Mouse (Mus musculus) layer of hippocampus, postnatal 14 days (tissue): ENCODE measurements around the gene Arrdc1. TPM values are rescaled to one million over a fixed set of nuclear protein-coding genes. Genes with fewer than 3 reads are reported as not detected.
A peak's percentile ranks its signal among the peaks of the same experiment; 100 is the strongest.
"Not testable (repeated sequence)": the region's sequence is repeated elsewhere in the genome, so short reads cannot be mapped to it uniquely, and the experiment has no call there.

Source experiments
- DNase-seq, 2 experiments: peaks; one replicate each; pipeline ENCODE4 v3.0.0; 2021 to 2022; ENCODE audit warnings: low spot score in 2 of 2, mixed read lengths in 1 of 2
- long read RNA-seq, 2 experiments: library from polyadenylated mRNA; stranded (forward); transcript quantifications; one replicate each; pipeline ENCODE4 v2.0.0; 2021
- total RNA-seq, 2 experiments: library from RNA; stranded (reverse); gene quantifications; 2 replicates each; pipeline ENCODE4 v1.2.3; 2021

Arrdc1 gene
- 10 to 100 TPM; 16.5 to 17.5 TPM for total RNA-seq
- long read RNA-seq, experiment 1, partial matches to known transcripts: 0 of 7 reads
- long read RNA-seq, experiment 1, other reads (novel, unspliced or antisense): 7 of 7 reads
- long read RNA-seq, experiment 2, partial matches to known transcripts: 1 of 7 reads
- long read RNA-seq, experiment 2, other reads (novel, unspliced or antisense): 4 of 7 reads

DNA sequence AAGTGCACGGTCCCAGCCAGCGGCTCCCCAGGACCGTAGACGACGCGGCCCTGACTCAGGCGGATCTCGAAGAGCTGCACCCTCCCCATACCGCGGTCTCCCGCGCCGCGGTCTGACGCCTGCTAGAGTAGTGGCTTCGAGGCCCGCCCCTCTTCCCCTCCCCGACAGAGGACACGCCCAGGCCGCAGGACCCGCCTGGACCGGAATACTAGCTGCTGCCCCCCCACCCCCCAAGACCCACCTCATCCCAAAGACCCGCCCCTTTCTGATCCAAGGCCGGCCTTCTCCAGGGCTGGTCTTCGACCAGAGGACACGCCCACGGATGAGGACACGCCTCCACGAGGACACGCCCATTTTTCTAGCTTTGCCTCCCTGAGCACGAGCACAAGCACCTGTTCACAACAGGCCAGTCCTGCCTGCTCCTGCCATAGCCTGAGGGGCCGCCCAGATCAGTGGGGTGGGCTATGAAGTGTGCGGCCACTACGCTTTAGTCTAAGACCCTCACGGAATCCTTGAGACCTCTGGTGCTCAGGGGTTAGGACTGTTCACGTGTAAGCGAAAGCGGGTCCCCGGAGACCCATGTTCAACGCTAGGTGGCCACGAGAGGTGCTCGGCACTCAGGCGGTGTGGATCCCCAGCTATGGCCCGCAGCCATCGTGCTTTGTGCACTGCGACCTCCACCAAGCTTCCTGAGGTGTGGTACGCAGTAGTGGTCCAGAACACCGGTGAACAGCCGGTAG lies at the start of gene Arrdc1:
TSS of gene Arrdc1 (minus strand) at position 196 of the 740 bp plus-strand sequence.
- peak; percentile 76 to 90 for DNase-seq

DNA sequence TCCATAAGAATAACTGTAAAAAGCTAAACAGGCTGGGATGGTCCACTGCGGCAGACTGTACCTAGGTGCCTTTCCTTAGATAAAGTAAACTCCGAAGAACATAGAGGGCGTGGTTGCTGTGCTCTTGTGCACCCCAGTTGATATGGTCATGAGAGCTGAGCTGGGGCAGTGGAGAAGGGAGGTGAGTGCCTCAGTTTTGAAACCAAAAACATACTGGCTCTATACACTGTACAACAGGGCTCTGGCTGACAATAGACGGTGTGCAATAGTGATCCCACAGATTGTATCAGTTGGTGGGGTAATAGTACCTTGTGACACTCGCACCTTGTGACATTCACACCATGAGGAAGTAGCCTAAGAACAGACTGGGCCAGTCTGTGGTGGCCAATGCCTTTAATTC lies 41.9 kb upstream of the Arrdc1 start:
- DNase-seq: no peak

DNA sequence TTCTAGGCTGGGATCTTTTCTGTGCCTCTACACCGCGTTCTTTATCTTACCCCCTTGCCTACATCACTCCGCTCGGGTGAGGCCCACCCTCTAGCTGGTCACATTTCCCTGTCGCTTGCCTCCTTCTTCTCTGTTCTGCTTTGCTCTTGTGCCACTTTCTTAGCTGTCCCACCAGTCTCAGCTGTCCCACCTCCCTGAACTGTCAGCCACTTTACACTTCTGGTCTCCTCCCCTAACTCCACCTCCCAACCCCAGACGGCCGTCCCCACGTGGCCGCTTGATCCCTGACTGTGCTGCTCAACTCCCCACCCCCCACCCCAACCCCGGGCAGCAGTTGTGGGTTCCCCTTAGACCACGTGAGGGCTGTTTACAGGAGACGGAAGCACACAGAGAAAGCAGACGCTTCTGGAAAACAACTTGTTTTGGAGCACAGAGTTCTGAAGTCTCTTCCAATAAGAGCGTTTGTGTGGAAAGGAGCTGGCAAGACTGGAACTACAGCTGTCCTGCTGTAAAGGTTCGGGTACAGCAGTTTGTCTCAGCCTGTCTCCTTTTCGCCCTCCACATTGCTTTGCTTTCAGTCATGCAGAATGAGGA lies 40.7 kb upstream of the Arrdc1 start, which contains the start of gene Pnpla7:
TSS of gene Pnpla7 (plus strand) at position 330 of the 594 bp plus-strand sequence.
- peak; percentile 50 to 79 for DNase-seq

DNA sequence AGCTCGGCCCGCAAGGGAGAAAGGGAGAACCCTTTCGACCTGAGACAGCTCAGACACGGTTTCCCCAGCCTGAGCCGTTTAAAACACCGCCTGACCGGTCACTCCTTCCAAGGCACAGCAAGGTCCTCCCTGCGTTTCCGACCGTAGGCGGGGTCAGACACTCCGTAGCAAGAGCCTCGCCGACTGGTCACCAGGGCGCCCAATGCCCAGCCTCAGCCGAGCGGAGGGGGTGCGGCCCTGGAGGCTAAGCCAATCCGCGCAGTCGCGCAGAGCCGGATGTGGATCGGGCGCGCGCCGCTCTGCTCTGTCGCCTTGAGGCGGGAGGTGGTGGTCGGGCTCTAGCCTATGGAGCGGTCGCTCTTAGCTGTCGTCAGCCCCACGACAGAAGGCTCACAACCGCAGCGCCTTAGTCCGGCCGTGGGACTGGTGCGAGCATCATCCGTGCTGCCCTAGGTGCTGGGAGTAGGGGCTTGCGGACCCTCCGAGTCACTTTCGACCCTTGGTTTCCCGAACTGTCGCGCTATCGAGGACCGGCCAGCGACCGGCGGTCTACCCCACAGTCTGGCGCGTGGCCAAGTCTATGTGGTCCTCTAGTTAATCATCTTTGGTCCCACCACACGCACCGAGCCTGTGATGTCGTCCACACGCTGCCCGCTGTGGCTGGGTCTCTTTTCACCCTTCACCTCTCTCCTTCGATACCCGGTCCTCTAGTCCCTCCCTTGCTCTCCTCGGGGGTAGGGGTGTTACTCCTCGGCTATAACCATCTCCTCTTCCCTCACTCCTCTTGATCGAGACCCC lies 40.1 kb upstream of the Arrdc1 start, which contains the start of gene Mrpl41:
TSS of gene Mrpl41 (minus strand) at position 193 of the 798 bp plus-strand sequence.
- peak; percentile 93 to 98 for DNase-seq

DNA sequence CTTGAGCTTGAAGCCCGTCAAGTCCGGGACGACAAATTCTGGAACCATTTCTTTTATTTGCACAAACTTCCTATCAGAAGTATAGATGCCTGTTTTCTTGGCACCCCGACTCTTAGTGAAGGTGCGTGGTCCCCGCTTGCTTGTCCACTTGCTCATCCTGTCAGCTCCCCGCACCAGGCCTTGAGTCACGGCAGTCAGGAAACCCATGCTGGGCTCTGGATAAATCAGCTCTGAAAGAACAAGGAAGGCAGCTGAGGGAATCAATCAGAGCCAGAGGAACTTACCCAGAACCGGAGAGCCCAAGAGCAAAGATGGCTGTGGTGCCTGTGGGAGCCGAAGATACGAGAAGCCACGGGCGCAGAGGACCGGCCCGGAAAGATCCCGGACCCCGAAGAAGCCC lies 39.4 kb upstream of the Arrdc1 start:
- not testable (repeated sequence) for DNase-seq

DNA sequence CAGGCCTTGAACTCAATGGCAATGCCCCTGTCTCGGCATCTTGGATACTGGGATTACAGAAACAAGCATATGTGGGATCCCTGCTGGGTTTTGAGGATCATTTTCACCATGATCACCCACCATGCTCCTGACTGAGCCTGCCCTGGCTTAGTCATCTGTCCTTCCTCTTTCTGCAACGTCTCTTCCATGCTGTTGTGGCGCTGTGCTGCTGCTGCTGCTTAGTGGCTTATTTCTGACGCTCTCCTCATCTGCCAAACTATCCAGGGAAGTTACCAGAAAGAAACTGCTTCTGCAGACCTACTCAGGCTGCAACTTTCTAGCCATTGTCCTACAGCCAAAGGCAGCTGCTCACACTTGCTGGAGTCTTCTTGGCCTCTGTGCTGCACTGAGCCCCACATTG lies 35.3 kb upstream of the Arrdc1 start:
- no peak for DNase-seq

DNA sequence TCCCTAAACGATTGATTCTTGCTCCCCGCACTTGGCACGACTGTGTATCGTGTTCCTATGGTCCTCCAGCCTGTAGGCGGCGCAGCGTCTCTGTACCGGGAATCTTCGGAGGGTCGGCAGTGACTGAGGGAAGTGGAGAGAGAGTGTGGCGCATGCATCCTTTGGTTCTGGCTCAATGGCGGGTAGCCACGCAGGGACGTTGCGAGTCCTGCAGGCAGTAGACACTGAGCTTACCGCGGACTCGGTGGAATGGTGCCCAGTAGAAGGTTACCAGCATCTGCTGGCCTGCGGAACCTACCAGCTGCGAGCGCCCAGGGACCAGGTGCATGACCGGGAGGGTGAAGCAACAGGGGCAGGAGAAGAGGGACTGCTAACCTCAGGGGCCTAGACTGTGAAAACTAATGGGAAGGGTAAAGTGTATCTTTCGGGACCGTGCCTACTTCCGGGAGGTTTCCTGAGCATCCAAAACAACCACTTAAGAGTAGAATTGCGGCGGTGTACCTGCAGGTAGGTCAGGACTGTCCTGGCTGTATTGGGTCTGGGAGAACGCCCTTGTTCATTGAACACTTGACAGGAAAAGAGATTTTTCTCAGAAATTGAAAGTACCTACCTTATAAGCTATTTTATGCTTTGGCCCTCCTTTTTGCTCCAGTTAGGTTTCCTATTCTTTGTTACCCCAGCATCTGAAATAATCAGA lies 27.4 kb upstream of the Arrdc1 start, which contains the start of gene Dph7:
TSS of gene Dph7 (plus strand) at position 97 of the 697 bp plus-strand sequence.
- peak; percentile 86 to 93 for DNase-seq

DNA sequence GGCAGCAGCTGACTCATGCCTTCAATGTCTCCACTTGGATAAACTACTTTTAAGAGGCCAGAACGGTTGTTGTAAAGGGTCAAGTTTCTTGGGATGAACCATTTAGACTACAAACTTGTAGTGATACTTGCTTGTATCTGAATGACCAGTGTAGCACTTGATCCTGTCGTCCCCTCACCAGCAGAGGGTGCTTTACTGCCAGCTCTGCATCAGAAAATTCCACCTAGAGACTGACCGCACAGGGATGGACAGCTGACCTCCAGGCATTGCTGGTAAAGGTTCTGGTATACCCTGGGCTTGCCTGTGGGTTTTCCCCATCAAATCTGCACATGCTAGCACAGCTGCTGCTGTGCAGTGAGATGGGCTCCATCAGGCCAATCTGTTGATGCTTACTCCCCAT lies 25.9 kb upstream of the Arrdc1 start:
- no peak for DNase-seq

DNA sequence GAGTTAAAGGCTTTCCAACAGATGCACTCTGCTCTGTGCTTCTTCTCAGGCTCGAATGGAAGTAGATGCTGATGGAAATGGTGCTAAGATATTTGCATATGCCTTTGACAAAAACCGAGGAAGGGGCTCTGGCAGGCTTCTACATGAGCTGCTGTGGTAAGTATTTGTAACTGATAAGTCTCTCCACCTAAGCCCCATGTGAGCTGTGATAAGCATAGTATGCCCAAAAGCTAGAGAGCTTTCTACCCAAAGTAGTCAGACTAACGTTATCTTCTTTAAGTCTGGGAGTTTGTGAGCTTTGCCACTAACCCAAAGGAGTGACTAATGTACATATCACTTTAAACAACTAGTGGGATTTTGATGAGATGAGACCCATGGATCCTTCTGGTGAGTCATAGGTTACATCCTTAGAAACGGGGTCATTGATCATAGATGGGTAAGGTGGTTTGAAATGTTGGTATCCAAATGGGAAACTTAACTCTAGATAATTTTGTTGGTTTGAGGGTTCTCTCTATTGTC lies 17.5 kb upstream of the Arrdc1 start:
- no peak for DNase-seq

DNA sequence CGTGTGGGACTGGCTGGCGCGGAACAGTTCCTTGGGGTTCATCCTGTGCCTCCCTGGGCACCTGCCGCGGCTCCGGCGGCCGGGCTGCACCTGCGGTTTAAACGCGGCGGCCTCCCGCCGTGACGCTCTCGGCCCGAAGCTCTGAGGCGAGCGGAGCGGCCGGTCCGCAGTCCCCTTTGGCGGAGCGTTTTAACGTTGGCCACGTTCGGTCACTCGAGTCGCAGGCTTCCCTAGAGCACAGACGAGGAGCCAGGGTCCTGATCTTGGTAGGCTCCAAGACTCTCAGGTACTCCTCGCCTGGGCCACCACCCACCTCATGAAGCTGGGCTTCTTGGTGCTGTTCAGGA lies 15.1 kb upstream of the Arrdc1 start:
- DNase-seq: no peak

DNA sequence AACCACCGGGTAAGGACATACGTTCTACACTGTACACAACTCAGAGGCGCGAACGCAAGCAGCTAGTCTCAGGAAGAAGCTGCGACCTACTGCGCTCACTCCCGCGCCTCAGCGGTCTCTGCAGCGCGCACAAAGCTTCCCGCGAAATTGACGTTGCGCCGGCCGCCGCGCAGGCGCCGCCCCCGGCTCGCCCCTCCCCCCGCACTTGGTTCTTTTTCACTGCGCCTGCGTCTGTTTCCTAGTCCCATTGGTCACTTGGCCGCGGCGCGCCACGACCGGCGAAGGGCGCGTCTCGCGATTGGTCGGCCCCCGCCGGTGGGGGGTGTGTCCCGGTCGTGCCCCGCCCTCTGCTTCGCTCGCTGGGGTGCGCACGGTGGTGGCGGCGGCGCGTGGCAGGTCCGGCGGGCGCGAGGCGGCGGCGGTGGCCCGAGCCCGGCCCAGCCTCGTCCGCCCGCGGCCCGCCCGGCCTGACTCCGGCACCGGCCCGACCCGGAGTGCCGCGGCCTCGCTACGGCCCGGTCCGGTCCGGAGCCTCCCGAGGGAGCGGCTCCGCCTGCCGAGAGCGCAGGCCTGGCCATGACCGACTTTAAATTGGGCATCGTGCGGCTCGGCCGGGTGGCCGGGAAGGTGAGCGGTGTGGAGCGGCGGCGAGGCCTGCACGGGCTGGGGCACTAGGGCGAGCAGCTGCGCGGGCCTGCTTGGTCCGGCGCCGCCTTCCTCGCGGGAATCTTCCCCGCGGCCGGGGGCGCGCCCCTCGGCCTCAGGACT lies 14.6 kb upstream of the Arrdc1 start, which contains the start of gene Zmynd19:
TSS of gene Zmynd19 (plus strand) at position 372 of the 768 bp plus-strand sequence.
- DNase-seq: peak; percentile 96 to 98

DNA sequence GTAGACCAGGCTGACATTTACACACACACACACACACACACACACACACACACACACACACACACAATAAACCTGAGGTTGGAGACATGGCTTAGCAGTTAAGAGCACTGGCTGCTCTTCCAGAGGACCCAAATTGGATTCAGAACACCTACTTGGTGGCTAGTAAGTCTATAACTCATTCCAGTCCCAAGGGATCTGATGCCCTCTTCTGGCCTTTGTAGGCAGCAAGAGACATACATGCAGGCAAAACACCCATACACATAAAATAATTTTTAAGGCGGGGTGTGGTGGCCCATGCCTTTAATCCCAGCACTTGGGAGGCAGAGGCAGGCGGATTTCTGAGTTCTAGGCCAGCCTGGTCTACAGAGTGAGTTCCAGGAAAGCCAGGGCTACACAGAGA lies 9.3 kb upstream of the Arrdc1 start:
- not testable (repeated sequence) for DNase-seq

DNA sequence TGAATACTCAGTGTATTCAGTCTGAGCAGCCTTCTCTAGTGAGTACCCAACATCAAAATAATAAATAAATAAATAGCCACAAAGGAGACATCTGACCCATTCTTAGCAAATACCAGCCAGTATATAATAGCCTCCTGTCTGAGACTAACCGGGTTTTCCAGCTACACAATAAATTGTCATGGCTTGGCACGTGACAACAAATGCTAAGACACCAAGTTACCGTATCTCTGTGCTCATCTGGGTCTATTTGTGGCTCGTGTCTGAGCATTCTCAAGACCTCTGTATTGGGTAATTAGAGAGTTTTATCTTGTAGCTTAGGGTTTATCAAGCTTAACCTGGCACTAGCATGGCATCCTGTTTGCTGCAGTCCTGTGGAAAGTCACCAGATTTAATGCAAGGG lies 7.0 kb upstream of the Arrdc1 start:
- no peak for DNase-seq

DNA sequence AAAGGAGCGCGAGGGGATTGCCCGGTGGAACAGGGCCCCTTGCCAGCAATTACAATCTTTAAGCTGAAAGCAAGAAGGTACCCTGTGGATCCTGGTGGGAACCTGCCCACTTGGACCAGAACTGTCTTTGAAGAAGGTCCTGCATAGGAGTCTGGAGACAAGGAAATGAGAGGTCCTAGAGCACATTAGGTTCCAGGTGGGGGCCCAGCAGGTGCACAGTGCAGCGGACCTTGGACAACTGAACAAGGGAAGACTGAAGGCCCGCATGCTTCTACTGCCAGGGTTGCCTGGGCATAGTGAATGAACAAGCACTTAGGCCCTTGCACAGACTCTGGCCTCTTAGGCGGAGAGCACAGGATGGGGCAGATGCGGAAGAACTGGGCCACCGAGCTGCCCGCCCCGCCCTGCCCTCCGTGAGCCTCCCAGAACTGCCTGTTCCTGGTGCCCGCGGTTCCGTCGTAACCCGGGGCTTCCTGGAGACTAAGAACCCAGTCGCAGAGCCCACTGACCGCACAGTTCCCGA lies 550 bp downstream of the Arrdc1 start:
- peak in 1 of 2 experiments; percentile 8 for DNase-seq

DNA sequence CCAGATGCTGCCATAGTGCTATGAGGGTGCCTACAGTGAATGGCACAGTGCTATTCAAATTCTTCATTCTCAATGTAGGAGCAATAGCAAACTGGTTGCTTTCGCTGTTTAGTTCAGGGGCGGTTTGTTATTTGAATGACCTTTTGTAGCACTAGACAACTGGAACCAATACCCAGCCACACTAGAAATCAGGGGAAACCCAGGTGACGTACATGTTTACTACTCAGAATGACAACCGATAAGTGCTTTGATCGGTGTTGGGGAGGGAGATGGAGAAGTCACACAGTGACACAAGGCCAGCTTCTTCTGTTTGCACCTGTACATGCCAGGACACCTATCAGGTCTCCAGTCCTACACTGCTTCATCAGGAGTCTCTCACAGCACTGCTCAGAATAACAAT lies 5.5 kb downstream of the Arrdc1 start:
- DNase-seq: no peak

DNA sequence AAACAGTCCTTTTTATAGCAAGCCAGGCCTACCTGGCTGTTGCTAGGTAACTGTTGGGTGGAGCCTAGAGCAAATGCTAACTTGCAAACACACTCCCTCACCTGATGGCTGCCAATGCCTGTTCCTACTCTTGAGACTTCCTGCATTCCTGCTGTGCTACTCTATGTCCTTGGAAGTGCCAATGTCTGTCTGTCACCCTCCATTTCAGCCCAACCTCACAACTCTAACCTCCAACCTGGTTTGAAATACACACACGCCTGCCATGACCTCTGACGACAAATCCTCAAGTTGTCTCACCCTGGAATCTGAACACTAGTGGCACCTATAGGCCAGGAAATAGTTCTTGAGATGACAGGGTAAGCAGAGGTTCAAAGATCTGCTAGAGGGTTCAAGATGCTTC lies 5.9 kb downstream of the Arrdc1 start:
- no peak for DNase-seq

DNA sequence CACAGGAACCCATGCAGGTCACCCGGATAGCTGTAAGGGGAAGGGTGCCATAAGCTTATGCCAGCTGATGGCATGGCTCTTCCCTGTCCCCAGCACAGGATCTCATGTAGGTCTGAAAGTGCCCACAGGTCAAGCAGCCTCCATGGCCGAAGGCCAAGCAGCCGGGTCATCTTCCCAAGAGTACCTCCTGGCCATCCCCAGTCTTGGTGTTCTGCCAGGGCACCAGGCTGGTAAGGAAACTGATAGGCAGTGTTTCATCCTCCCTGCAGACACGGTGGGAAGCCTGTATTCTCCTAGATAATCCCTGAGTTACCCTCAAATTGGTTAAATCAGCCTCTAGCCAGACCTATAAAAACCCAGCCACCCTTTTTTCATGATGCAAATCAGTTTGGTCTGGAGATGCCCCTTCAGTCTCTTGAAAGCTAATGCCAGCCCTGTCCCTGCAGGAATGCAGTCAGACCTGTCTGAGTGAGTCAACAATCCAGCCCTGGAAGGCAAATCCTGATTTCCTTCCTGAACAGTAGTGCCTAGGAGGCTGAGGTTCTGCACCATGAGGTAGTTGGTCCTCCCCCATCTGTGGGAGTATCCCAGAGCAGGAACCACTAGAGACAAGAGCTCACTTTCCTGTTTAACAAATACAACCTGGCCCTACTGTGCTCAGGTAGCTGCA lies 7.1 kb downstream of the Arrdc1 start:
- no peak for DNase-seq

DNA sequence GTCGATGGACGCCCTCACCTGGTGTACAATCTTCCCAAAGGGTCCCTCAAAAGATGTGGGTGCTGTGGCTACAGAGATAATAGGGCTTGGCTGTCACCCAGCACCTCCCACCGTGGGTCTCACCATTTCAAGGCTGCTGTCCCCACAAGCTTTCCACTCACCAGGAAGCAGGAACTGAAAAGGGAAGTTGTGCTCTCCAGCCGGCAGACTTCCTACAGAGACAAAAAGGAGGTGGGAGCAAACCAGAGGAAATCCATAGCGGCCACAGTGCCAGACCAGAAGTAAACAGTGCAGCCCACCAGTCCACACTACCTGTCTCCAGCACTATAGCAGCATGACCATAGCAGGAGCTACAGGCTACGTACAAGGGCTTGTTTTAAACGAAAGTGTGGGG lies 8.1 kb downstream of the Arrdc1 start:
- no peak for DNase-seq
